Comparison of ENCODE assay signal across 20 mouse cellular contexts in genomic region chr11:6982076-6982475, GRCm38 (mm10).
DNase-seq lines count a peak whose midpoint lies in the region; ATAC-seq and TF ChIP-seq lines count a peak whose summit lies in the region.
"Had no signal": no experiment of that assay in that cellular context is flagged by ENCODE, and none has a peak within 500 bp of the region (broad histone marks: within the 10 kb centered on the region; RNA-seq: fewer than 3 reads in every experiment).

No protein-coding gene starts in this region.

- no peaks in the 10 kb centered on the region for H3K4me1 ChIP-seq in forebrain, embryonic 10.5 days
- no peaks in the 10 kb centered on the region for H3K4me1 ChIP-seq in forebrain, embryonic 15.5 days
- H3K4me1 ChIP-seq in limb, embryonic 10.5 days: no peaks in the 10 kb centered on the region
- no peaks in the 10 kb centered on the region for H3K4me1 ChIP-seq in stomach, postnatal 0 days (replicated peaks; ENCODE audit: control insufficient read depth, insufficient read depth)
- H3K4me1 ChIP-seq: embryonic facial prominence, embryonic 15.5 days; forebrain, embryonic 13.5 days had no signal

- H3K9me3 ChIP-seq in forebrain, embryonic 10.5 days: no peaks in the 10 kb centered on the region
- H3K9me3 ChIP-seq in forebrain, embryonic 15.5 days: no peaks in the 10 kb centered on the region
- no peaks in the 10 kb centered on the region for H3K9me3 ChIP-seq in limb, embryonic 10.5 days (replicated peaks)
- no peaks in the 10 kb centered on the region for H3K9me3 ChIP-seq in stomach, postnatal 0 days (ENCODE audit: control insufficient read depth, low read length)
- H3K9me3 ChIP-seq: embryonic facial prominence, embryonic 13.5 days; embryonic facial prominence, embryonic 15.5 days; forebrain, embryonic 13.5 days had no signal

- peak; percentile 7 for DNase-seq in forebrain, embryonic 10.5 days (ENCODE audit: extremely low spot score, low spot score)
- DNase-seq in heart, adult 11 months: peak; percentile 56
- DNase-seq in heart, postnatal 10 days: no peak
- peak; percentile 7 for DNase-seq in limb, embryonic 10.5 days (ENCODE audit: low spot score)
- peak; percentile 9 for DNase-seq in stomach, postnatal 0 days (ENCODE audit: low spot score)
- DNase-seq in ovary, postnatal 36 days (ENCODE audit: low spot score): no peak
- DNase-seq: adrenal gland, adult 2 months; adrenal gland, postnatal 10 days; adrenal gland, postnatal 25 days; cerebellum, adult 11 months; cerebellum, adult 9-10 months; cerebellum, postnatal 14 days; cerebellum, postnatal 36 days; embryo, embryonic 11 days had no signal

- no peak overlapping the region for H3K4me2 ChIP-seq in forebrain, embryonic 15.5 days (replicated peaks)
- no peak overlapping the region for H3K4me2 ChIP-seq in stomach, postnatal 0 days (replicated peaks; ENCODE audit: low read depth)
- H3K4me2 ChIP-seq: embryonic facial prominence, embryonic 13.5 days; embryonic facial prominence, embryonic 15.5 days; forebrain, embryonic 13.5 days had no signal

- no peaks in the 10 kb centered on the region for H3K27me3 ChIP-seq in forebrain, embryonic 10.5 days (ENCODE audit: poor library complexity, severe bottlenecking)
- H3K27me3 ChIP-seq in forebrain, embryonic 15.5 days: no peaks in the 10 kb centered on the region
- H3K27me3 ChIP-seq in limb, embryonic 10.5 days (ENCODE audit: low read depth, poor library complexity, severe bottlenecking): no peaks in the 10 kb centered on the region
- H3K27me3 ChIP-seq in stomach, postnatal 0 days (ENCODE audit: control insufficient read depth, insufficient read depth, low read length): no peaks in the 10 kb centered on the region
- H3K27me3 ChIP-seq: embryonic facial prominence, embryonic 13.5 days; embryonic facial prominence, embryonic 15.5 days; forebrain, embryonic 13.5 days had no signal

- H3K36me3 ChIP-seq in forebrain, embryonic 10.5 days (replicated peaks): no peaks in the 10 kb centered on the region
- H3K36me3 ChIP-seq in forebrain, embryonic 15.5 days: no peaks in the 10 kb centered on the region
- no peaks in the 10 kb centered on the region for H3K36me3 ChIP-seq in limb, embryonic 10.5 days
- no peaks in the 10 kb centered on the region for H3K36me3 ChIP-seq in stomach, postnatal 0 days (ENCODE audit: control insufficient read depth, insufficient read depth, low read length)
- H3K36me3 ChIP-seq: embryonic facial prominence, embryonic 13.5 days; embryonic facial prominence, embryonic 15.5 days had no signal

- no peak for TF ChIP-seq EP300 in stomach, postnatal 0 days (optimal IDR thresholded peaks at IDR 0.05)

- no peak for TF ChIP-seq CTCF in stomach, postnatal 0 days (IDR thresholded peaks at IDR 0.05; ENCODE audit: low read depth)

- intact Hi-C loops in heart, postnatal 10 days (cut with DNase I): no loop called here

- 93% methylated on average over 7 of the region's 7 CpGs for WGBS in forebrain, embryonic 10.5 days
- WGBS in forebrain, embryonic 15.5 days: 84% methylated on average over 7 of the region's 7 CpGs
- WGBS in limb, embryonic 10.5 days: 94% methylated on average over 7 of the region's 7 CpGs
- WGBS in stomach, postnatal 0 days: 87% methylated on average over 7 of the region's 7 CpGs

- no peak overlapping the region for H3K27ac ChIP-seq in forebrain, embryonic 10.5 days
- H3K27ac ChIP-seq in forebrain, embryonic 15.5 days (replicated peaks): no peak overlapping the region
- no peak overlapping the region for H3K27ac ChIP-seq in limb, embryonic 10.5 days
- H3K27ac ChIP-seq in stomach, postnatal 0 days (replicated peaks): no peak overlapping the region
- H3K27ac ChIP-seq: embryonic facial prominence, embryonic 13.5 days; embryonic facial prominence, embryonic 15.5 days; forebrain, embryonic 13.5 days had no signal

- no peak overlapping the region for H3K4me3 ChIP-seq in forebrain, embryonic 10.5 days
- H3K4me3 ChIP-seq in forebrain, embryonic 15.5 days: no peak overlapping the region
- no peak overlapping the region for H3K4me3 ChIP-seq in limb, embryonic 10.5 days
- no peak overlapping the region for H3K4me3 ChIP-seq in stomach, postnatal 0 days (ENCODE audit: low read depth, low read length)
- H3K4me3 ChIP-seq: embryonic facial prominence, embryonic 13.5 days; embryonic facial prominence, embryonic 15.5 days; erythroblast, embryonic 14.5 days; forebrain, embryonic 13.5 days had no signal

- H3K9ac ChIP-seq in forebrain, embryonic 15.5 days (replicated peaks): no peak overlapping the region
- no peak overlapping the region for H3K9ac ChIP-seq in stomach, postnatal 0 days (ENCODE audit: low read length)
- H3K9ac ChIP-seq: embryonic facial prominence, embryonic 13.5 days; embryonic facial prominence, embryonic 15.5 days; forebrain, embryonic 13.5 days had no signal

- ATAC-seq in forebrain, embryonic 15.5 days (replicated peaks): no peak
- ATAC-seq in stomach, postnatal 0 days (ENCODE audit: low FRiP score, low TSS enrichment): no peak
- ATAC-seq: forebrain, embryonic 13.5 days; forebrain, embryonic 16.5 days had no signal

Comparison
In these comparisons a context has a peak if more than half of its experiments do, and no peak if none do; other contexts are left out.
1. DNase-seq: peak in forebrain, embryonic 10.5 days (single experiment), heart, adult 11 months (single experiment), limb, embryonic 10.5 days (single experiment) and stomach, postnatal 0 days (single experiment); none in heart, postnatal 10 days (0 of 2) and ovary, postnatal 36 days (single experiment).